Mouse (Mus musculus): ENCODE data around the gene Tomm20. TPM values are rescaled to one million over a fixed set of nuclear protein-coding genes. Genes with fewer than 3 reads are reported as not detected.

The Tomm20 gene
- polyA plus RNA-seq, 1 experiment, result 432 TPM

DNA sequence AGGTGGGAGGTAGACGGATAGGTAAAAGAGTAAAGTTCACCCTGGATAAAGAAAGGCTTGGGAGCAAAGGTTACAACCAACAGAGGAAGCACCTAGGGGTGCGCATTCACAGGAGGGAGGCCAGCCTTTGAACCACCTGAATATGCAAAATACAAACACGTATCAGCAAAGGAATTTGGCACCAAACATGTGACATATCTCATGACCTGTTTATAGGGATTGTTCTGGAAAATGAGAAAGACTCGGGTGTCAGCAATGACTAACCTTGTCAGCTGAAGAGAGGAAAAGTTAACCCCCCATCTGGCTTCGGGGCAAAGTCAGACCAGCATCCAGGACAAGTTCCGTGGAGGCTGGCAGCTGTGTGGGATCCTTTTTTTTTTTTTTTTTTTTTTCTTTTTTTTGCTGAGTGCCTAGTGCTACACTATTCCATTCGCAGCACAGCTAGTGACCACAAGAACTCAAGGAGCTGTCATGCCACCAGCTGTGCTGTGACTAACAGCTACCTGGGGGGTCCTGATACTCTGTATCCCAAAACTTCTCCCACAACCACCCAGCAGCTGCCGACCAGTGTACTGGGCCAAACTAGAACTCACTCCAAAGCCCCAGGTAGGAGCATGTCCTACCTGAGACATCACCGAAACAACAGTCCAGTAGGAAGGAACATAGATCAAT, 42.3 kb downstream of the Tomm20 start:
- no peak for DNase-seq
- H3K36me3 ChIP-seq (ENCODE audit: control insufficient read depth, insufficient read depth, low read length), result no peaks in the 10 kb centered on the region
- H3K27ac ChIP-seq (ENCODE audit: control insufficient read depth, insufficient read depth, low read length), result no peak overlapping the region
- no peak overlapping the region for H3K4me3 ChIP-seq (ENCODE audit: control insufficient read depth, insufficient read depth, low read length)
- H3K27me3 ChIP-seq (ENCODE audit: control insufficient read depth, insufficient read depth, low read length), result no peaks in the 10 kb centered on the region
- WGBS, result 94% methylated on average over 9 of the region's 9 CpGs
- no peak for TF ChIP-seq POLR2A (IDR thresholded peaks at IDR 0.05; ENCODE audit: control insufficient read depth, extremely low read depth, insufficient read depth, low read length, poor library complexity)
- TF ChIP-seq CTCF (IDR thresholded peaks at IDR 0.05; ENCODE audit: borderline replicate concordance, control insufficient read depth, extremely low read depth, insufficient read depth, low read length, poor library complexity), result no peak
- H3K4me1 ChIP-seq (replicated peaks; ENCODE audit: control insufficient read depth, insufficient read depth, low read length), result peaks cover 3% of the 10 kb centered on the region; the same call in 1 of the 2 replicates

DNA sequence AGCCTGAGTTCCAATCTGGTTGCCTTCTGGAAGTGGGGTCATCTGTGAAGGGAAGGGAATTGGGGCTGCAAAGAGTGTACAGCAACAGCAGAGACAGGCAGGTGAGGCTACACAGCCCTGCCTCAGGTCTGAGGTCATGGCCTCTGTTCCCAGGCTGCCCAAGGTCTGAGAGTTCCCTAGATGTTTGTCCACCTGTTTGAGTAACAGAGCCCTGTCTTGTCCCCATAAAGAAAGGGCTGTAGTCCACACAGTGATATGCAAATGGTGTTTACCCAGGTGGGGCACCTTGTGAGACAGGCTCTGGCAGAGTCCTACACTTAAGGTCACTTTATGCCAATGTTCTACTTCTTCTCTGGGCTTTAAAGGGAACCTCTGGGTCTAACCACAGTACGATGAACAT, 44.0 kb downstream of the Tomm20 start:
- H3K36me3 ChIP-seq (ENCODE audit: control insufficient read depth, insufficient read depth, low read length), result no peaks in the 10 kb centered on the region
- H3K4me1 ChIP-seq (replicated peaks; ENCODE audit: control insufficient read depth, insufficient read depth, low read length), result peaks cover 3% of the 10 kb centered on the region; the same call in 1 of the 2 replicates
- H3K27ac ChIP-seq (ENCODE audit: control insufficient read depth, insufficient read depth, low read length), result no peak overlapping the region
- H3K27me3 ChIP-seq (ENCODE audit: control insufficient read depth, insufficient read depth, low read length), result no peaks in the 10 kb centered on the region
- WGBS, result 61% methylated on average over 1 of the region's 1 CpGs
- H3K4me3 ChIP-seq (ENCODE audit: control insufficient read depth, insufficient read depth, low read length), result no peak overlapping the region
- no peak for TF ChIP-seq POLR2A (IDR thresholded peaks at IDR 0.05; ENCODE audit: control insufficient read depth, extremely low read depth, insufficient read depth, low read length, poor library complexity)
- TF ChIP-seq CTCF (IDR thresholded peaks at IDR 0.05; ENCODE audit: borderline replicate concordance, control insufficient read depth, extremely low read depth, insufficient read depth, low read length, poor library complexity), result no peak
- DNase-seq, result no peak

DNA sequence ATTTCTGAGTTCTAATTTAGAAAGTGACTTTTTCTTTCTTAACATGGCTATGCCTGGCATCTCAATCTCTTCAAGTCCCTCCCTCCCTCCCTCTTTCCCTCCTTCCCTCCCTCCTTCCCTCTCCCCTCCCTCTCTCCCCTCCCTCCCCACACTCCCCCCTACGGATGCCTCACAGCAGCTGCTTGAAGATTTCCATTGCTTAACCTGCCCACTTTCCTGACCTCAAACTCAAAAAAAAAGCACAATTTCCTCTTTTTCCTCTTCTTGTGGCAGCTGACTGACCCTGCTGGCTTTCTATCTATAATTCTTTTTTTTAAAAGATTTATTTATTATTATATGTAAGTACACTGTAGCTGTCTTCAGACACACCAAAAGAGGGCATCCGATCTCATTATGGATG, 44.6 kb downstream of the Tomm20 start:
- Histone ChIP-seq H3K4me1 (replicated peaks; ENCODE audit: control insufficient read depth, insufficient read depth, low read length) (peaks cover 3% of the 10 kb centered on the region; the same call in 1 of the 2 replicates), H3K27me3 (ENCODE audit: control insufficient read depth, insufficient read depth, low read length) (no peaks in the 10 kb centered on the region), H3K36me3 (ENCODE audit: control insufficient read depth, insufficient read depth, low read length) (no peaks in the 10 kb centered on the region), H3K27ac (ENCODE audit: control insufficient read depth, insufficient read depth, low read length) (no peak overlapping the region), H3K4me3 (ENCODE audit: control insufficient read depth, insufficient read depth, low read length) (no peak overlapping the region)
- no peak for TF ChIP-seq CTCF (IDR thresholded peaks at IDR 0.05; ENCODE audit: borderline replicate concordance, control insufficient read depth, extremely low read depth, insufficient read depth, low read length, poor library complexity)
- TF ChIP-seq POLR2A (IDR thresholded peaks at IDR 0.05; ENCODE audit: control insufficient read depth, extremely low read depth, insufficient read depth, low read length, poor library complexity), result no peak
- 35% methylated on average over 2 of the region's 2 CpGs for WGBS
- no peak for DNase-seq

DNA sequence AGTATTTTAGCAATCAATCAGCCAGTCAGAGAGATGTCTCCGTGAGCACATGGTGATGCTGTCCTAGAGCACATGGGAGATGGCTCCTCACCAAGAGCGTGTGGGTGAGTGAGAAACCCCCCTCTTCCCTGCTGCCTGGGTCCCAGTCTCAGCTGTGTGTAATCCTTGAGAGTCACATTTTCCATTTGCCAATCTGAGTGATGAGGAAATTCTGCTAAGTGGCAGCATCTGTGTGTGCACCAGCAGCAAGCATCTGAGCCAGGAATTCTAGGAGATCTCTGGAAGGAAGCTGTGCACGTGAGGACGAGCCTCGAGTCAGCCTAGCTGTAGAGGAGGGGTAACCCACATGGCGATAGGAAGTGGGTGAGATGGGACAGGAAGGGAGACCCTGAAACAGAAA, 50.5 kb downstream of the Tomm20 start:
- 34% methylated on average over 6 of the region's 6 CpGs for WGBS

DNA sequence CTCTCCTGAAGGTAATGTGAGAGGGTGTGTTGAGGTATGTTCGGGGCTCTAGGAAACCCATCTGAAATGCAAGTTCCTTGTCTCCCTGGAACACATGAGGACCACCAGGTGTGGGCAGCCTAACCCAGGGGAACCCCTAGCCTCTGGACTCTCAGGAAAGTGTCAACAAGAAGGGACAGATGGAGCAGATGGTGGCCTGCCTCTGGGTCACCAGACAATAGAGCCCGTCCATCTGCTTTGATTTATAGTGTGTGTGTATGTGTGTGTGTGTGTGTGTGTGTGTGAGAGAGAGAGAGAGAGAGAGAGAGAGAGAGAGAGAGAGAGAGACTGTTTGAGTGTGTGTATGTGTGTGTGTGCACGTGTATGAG, 58.0 kb downstream of the Tomm20 start:
- Histone ChIP-seq H3K4me3 (ENCODE audit: control insufficient read depth, insufficient read depth, low read length) (no peak overlapping the region), H3K27ac (ENCODE audit: control insufficient read depth, insufficient read depth, low read length) (no peak overlapping the region), H3K36me3 (ENCODE audit: control insufficient read depth, insufficient read depth, low read length) (no peaks in the 10 kb centered on the region), H3K27me3 (ENCODE audit: control insufficient read depth, insufficient read depth, low read length) (no peaks in the 10 kb centered on the region), H3K4me1 (replicated peaks; ENCODE audit: control insufficient read depth, insufficient read depth, low read length) (peaks cover 7% of the 10 kb centered on the region)
- WGBS, result 95% methylated on average over 3 of the region's 3 CpGs
- TF ChIP-seq CTCF (IDR thresholded peaks at IDR 0.05; ENCODE audit: borderline replicate concordance, control insufficient read depth, extremely low read depth, insufficient read depth, low read length, poor library complexity) (no peak), POLR2A (IDR thresholded peaks at IDR 0.05; ENCODE audit: control insufficient read depth, extremely low read depth, insufficient read depth, low read length, poor library complexity) (no peak)
- no peak for DNase-seq

More for the DNA sequence above, 50.5 kb downstream of the Tomm20 start:
- Histone ChIP-seq H3K36me3 (ENCODE audit: control insufficient read depth, insufficient read depth, low read length) (no peaks in the 10 kb centered on the region), H3K27me3 (ENCODE audit: control insufficient read depth, insufficient read depth, low read length) (no peaks in the 10 kb centered on the region), H3K4me1 (replicated peaks; ENCODE audit: control insufficient read depth, insufficient read depth, low read length) (peaks cover 14% of the 10 kb centered on the region), H3K4me3 (ENCODE audit: control insufficient read depth, insufficient read depth, low read length) (no peak overlapping the region), H3K27ac (ENCODE audit: control insufficient read depth, insufficient read depth, low read length) (peak overlapping the region; percentile 0; the same call in 1 of the 2 replicates)
- TF ChIP-seq POLR2A (IDR thresholded peaks at IDR 0.05; ENCODE audit: control insufficient read depth, extremely low read depth, insufficient read depth, low read length, poor library complexity), result no peak
- no peak for TF ChIP-seq CTCF (IDR thresholded peaks at IDR 0.05; ENCODE audit: borderline replicate concordance, control insufficient read depth, extremely low read depth, insufficient read depth, low read length, poor library complexity)
- no peak for DNase-seq

DNA sequence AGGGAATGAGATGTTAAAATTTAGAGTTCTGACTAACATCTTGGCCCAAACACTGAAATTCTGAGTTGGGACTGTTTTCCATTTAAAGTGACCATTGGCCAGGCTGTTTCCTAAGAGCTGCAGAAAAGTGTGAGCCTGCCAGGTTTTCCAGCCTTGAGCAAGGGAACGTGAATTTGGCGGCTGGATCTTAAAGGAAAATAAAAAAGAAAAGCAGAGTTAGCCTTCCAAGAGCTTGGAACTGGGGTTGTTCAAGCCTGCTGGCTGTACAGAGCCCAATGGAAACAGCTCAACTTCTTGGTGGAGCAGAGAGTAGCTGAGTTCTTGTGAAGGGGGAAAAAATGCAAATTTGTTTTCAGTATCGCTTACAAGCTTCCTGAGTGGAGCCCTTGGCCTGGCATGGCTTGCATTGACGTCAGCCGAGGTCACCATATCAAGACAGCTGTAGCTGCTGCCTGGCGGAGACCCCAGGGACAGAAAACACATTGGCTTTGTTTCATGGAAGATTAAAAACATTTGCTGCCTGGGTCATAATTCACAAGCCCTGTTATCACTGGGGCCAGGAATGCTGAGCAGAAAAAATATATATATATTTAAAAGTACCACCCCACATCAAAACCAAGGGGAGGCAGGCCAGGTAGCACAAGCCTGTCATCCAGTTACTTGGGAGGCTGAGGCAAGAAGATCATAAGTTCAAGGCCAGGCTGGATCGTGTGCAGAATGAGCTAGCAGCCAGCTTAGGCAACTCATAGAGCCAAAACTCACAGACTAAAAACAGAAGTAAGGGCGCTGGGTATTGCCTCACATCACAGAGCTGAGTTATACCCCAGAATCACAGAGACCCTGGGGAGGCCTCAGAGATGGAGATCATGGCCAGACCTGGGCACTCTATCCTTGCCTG, 58.7 kb downstream of the Tomm20 start:
- Histone ChIP-seq H3K4me3 (ENCODE audit: control insufficient read depth, insufficient read depth, low read length) (no peak overlapping the region), H3K36me3 (ENCODE audit: control insufficient read depth, insufficient read depth, low read length) (no peaks in the 10 kb centered on the region), H3K27ac (ENCODE audit: control insufficient read depth, insufficient read depth, low read length) (no peak overlapping the region; the same call in 1 of the 2 replicates), H3K4me1 (replicated peaks; ENCODE audit: control insufficient read depth, insufficient read depth, low read length) (peaks cover 7% of the 10 kb centered on the region), H3K27me3 (ENCODE audit: control insufficient read depth, insufficient read depth, low read length) (no peaks in the 10 kb centered on the region)
- no peak for TF ChIP-seq POLR2A (IDR thresholded peaks at IDR 0.05; ENCODE audit: control insufficient read depth, extremely low read depth, insufficient read depth, low read length, poor library complexity)
- TF ChIP-seq CTCF (IDR thresholded peaks at IDR 0.05; ENCODE audit: borderline replicate concordance, control insufficient read depth, extremely low read depth, insufficient read depth, low read length, poor library complexity), result no peak
- DNase-seq, result no peak
- WGBS, result 90% methylated on average over 8 of the region's 8 CpGs
